Mouse (Mus musculus) C2C12 (cell line): ENCODE data around the gene Atraid.

Source experiments
- CTCF ChIP-seq: IDR thresholded peaks from one replicate; pipeline ENCODE4 v1.5.1; 2011; ENCODE audit not compliant: control insufficient read depth, insufficient read depth, insufficient read length
- MAX ChIP-seq: IDR thresholded peaks from one replicate; pipeline ENCODE4 v1.6.1; 2011; ENCODE audit warnings: mild to moderate bottlenecking, control low read depth
- MYOG ChIP-seq: IDR thresholded peaks from one replicate; pipeline ENCODE4 v1.6.1; 2011; ENCODE audit not compliant: control insufficient read depth, insufficient read length; ENCODE audit errors: extremely low read depth

DNA sequence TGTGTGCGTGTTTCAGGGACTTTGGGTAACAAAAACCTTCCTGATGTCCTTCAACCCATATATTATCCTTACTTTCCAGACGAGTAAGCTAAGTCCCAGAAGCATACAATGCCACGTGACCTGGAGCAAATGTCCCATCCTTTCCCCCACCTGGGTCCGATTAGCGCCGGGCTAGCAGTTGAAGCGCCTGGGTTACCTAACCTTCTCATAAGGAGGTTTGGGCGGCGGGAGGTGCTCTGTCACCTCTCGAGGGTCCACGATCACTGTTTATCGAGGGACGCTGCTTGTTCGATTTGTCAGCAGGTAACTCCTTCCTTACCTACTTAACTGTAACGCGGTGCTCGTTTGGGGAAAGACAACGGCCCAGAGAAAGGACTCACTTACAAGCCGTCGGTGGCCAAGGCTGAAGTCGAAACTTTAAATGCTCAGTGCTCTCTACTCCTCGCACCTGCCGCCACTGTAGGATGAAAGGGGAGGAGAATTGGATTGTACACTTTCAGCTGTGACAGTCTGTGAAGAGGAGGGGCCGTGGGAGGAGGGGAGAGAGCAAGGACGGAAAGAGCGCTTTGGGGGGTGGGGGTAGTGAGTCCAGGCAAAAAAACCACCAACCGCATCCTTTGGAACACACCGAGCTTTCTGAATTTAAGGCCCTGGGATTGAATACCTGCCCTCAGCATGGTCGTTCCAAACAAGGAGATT lies 46.1 kb downstream of the Atraid start:
- no peak for TF ChIP-seq CTCF
- TF ChIP-seq MYOG: no peak
- TF ChIP-seq MAX: no peak
